Mouse (Mus musculus): ENCODE measurements around the gene Cdhr1. TPM values are rescaled to one million over a fixed set of nuclear protein-coding genes. Genes with fewer than 3 reads are reported as not detected.

Cdhr1 gene
- polyA plus RNA-seq, 1 experiment from 2014 or later = not detected

DNA sequence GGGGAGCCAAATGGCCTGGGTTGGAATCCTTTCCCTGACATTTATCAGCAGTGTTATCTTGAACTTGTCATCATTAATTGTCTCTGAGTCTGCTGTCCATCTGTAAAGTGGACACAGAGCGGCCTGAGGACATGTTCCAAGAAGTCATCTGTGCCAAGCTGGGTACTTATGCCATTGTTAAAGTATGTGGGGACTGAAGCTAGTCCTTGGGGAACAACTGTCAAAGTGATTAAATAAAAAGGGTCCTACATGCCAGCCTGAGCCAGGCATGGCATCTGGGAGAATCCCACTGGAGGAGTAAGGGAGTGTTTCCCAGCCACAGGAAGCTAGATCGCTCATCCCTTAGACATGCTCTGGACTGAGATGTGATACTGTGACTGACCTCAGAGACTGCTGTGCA lies 12.3 kb upstream of the Cdhr1 start:
- no peaks in the 10 kb centered on the region for H3K9me3 ChIP-seq (replicated peaks)
- H3K4me2 ChIP-seq = no peak overlapping the region
- H3K27me3 ChIP-seq (replicated peaks) = no peaks in the 10 kb centered on the region
- no peak overlapping the region for H3K27ac ChIP-seq
- H3K36me3 ChIP-seq = no peaks in the 10 kb centered on the region
- WGBS (ENCODE audit: insufficient replicate concordance) = 69% methylated on average over 2 of the region's 2 CpGs
- H3K4me3 ChIP-seq = no peak overlapping the region
- H3K4me1 ChIP-seq = no peaks in the 10 kb centered on the region
- no peak for ATAC-seq
- H3K9ac ChIP-seq = no peak overlapping the region

DNA sequence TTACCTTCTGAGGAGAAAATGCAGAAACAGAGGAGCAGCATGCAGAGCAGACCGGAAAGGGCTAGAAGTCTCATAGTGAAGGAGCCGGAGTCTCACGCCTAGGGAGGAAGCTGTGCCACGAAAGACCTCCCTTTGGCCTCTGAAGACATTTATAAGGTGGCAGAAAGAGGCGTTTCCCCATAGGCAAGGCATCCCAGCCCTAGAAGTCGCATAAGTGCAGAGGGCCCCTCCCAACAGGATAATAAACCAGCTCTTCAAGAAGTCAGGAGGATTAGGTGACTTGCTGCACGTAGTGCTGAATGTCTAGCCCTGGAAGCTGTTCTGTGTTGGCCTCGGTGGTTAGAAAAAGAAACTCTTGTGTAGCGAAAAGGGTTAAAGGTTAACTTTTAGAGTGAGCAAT lies 11.8 kb upstream of the Cdhr1 start:
- no peaks in the 10 kb centered on the region for H3K4me1 ChIP-seq
- H3K4me3 ChIP-seq = no peak overlapping the region
- 47% methylated on average over 9 of the region's 9 CpGs for WGBS (ENCODE audit: insufficient replicate concordance)
- H3K4me2 ChIP-seq = no peak overlapping the region
- no peak overlapping the region for H3K27ac ChIP-seq
- H3K9ac ChIP-seq = no peak overlapping the region
- ATAC-seq = no peak
- no peaks in the 10 kb centered on the region for H3K9me3 ChIP-seq (replicated peaks)
- no peaks in the 10 kb centered on the region for H3K27me3 ChIP-seq (replicated peaks)
- no peaks in the 10 kb centered on the region for H3K36me3 ChIP-seq

DNA sequence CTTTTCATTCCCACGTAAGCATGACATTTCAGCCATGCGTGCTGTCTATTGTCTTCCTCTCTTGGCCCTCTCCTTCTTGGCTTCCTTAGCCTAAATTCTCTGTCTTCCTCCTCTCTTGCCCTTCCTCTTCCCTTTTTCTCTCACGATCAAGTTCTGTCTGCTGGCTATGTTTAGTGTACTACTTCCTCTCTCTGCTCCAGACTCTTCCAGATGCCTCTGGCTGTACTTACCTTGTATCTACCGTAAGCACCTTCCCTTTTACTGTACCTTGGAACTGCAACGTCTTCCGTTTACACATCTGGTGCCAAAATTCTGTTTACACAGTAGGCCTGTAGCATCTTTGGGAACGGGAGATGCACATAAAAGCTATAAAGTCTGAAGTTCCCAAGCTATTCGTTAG lies 11.3 kb upstream of the Cdhr1 start:
- Histone ChIP-seq H3K36me3 (no peaks in the 10 kb centered on the region), H3K4me1 (no peaks in the 10 kb centered on the region), H3K4me3 (no peak overlapping the region), H3K9ac (no peak overlapping the region), H3K27ac (no peak overlapping the region), H3K27me3 (replicated peaks) (no peaks in the 10 kb centered on the region), H3K4me2 (no peak overlapping the region), H3K9me3 (replicated peaks) (no peaks in the 10 kb centered on the region)
- 45% methylated on average over 8 of the region's 8 CpGs for WGBS (ENCODE audit: insufficient replicate concordance)
- no peak for ATAC-seq

DNA sequence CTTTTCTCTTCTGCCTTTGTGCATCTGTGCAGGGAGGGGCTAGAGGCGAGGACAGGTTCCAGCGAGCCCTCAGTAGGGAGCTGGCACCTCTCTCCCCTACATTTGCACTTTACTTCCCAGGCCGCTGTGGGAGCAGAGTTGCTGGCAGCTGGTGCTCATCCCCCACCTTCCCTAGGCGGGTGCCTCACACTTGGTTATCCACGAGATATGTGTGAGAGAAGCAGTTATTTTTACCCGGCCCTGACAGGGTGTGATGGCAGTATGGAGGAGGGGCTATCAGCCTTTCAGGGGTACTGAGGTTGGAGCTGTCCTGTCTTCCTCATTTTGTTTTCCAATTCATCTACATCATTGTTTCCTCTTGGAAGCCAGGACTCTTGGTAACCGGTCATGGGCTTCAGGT lies 7.7 kb upstream of the Cdhr1 start:
- H3K4me2 ChIP-seq = no peak overlapping the region
- no peaks in the 10 kb centered on the region for H3K36me3 ChIP-seq
- WGBS (ENCODE audit: insufficient replicate concordance) = 15% methylated on average over 7 of the region's 7 CpGs
- H3K9me3 ChIP-seq (replicated peaks) = no peaks in the 10 kb centered on the region
- no peak overlapping the region for H3K9ac ChIP-seq
- no peak; the same call in 1 of the 2 replicates for ATAC-seq
- H3K27ac ChIP-seq = no peak overlapping the region
- H3K4me1 ChIP-seq = no peaks in the 10 kb centered on the region
- H3K27me3 ChIP-seq (replicated peaks) = peaks cover 5% of the 10 kb centered on the region; the same call in 1 of the 2 replicates
- no peak overlapping the region for H3K4me3 ChIP-seq

DNA sequence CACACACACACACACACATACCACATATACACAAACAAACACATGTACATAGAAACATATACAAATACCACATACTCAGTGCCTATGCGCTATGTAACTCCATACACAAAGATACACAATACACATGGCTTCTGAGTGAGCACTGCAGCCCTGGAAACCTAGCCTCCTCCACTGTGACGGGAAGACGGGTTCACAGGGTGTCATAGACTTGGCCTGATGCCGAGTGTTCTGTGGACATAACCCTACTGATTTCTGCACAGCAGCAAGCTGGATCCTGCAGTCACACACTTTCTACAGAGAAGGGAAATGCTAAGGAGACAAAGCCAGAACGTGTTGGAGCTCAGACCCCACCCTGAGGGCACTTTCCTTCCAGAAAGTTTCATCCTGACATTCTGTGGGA lies 6.6 kb upstream of the Cdhr1 start:
- Histone ChIP-seq H3K4me1 (no peaks in the 10 kb centered on the region), H3K27me3 (replicated peaks) (peaks cover 9% of the 10 kb centered on the region; the same call in 1 of the 2 replicates), H3K9me3 (replicated peaks) (no peaks in the 10 kb centered on the region), H3K27ac (no peak overlapping the region), H3K36me3 (no peaks in the 10 kb centered on the region), H3K4me2 (no peak overlapping the region), H3K9ac (no peak overlapping the region), H3K4me3 (no peak overlapping the region)
- 51% methylated on average over 5 of the region's 5 CpGs for WGBS (ENCODE audit: insufficient replicate concordance)
- no peak for ATAC-seq

DNA sequence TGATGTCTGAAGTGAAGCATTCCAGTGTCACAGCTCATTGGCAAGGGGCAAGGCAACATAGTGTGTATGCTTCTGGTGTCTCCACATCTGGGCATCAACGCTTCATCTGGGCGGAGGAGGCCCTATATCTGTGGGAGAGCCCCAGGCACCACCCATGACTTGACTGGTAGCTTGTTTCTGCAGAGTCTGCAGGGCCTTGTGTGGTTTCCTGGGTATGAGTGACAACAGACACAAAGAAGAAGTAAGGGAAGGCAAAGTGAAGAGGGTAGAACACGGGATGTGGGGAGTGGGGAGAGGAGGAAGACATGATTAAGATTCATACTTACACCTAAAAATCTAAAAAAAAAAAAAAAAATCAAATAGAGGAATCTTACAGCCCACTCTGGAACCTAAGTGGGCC lies 4.3 kb upstream of the Cdhr1 start:
- ATAC-seq = no peak
- Histone ChIP-seq H3K27me3 (replicated peaks) (peaks cover 32% of the 10 kb centered on the region), H3K9ac (no peak overlapping the region), H3K4me1 (no peaks in the 10 kb centered on the region), H3K36me3 (no peaks in the 10 kb centered on the region), H3K9me3 (replicated peaks) (no peaks in the 10 kb centered on the region), H3K27ac (no peak overlapping the region), H3K4me2 (no peak overlapping the region), H3K4me3 (no peak overlapping the region)
- 35% methylated on average over 3 of the region's 3 CpGs for WGBS (ENCODE audit: insufficient replicate concordance)

DNA sequence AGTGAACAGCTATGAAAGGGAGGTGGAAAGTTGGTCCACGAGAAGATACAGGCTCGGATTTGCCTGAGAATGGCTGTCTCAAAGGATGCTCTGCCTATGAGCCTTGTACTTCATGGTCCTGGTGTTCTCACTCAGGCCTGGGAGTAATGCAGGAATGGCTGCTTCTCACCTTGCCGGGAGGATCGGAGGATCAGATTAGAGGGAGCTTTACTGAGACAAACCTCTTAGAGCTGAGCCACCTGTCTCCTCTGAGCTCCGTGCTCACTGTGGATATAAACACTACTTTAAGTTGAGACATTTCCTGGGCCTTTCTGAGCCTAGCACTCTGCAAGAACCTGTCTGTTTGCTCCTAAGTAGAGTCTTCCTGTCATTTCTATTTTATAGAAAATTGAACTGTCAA lies 3.4 kb upstream of the Cdhr1 start:
- no peak overlapping the region for H3K9ac ChIP-seq
- H3K4me3 ChIP-seq = no peak overlapping the region
- no peaks in the 10 kb centered on the region for H3K4me1 ChIP-seq
- no peaks in the 10 kb centered on the region for H3K36me3 ChIP-seq
- no peak overlapping the region for H3K4me2 ChIP-seq
- no peak for ATAC-seq
- WGBS (ENCODE audit: insufficient replicate concordance) = 52% methylated on average over 5 of the region's 5 CpGs
- H3K27ac ChIP-seq = no peak overlapping the region
- peaks cover 42% of the 10 kb centered on the region for H3K27me3 ChIP-seq (replicated peaks)
- H3K9me3 ChIP-seq (replicated peaks) = no peaks in the 10 kb centered on the region

DNA sequence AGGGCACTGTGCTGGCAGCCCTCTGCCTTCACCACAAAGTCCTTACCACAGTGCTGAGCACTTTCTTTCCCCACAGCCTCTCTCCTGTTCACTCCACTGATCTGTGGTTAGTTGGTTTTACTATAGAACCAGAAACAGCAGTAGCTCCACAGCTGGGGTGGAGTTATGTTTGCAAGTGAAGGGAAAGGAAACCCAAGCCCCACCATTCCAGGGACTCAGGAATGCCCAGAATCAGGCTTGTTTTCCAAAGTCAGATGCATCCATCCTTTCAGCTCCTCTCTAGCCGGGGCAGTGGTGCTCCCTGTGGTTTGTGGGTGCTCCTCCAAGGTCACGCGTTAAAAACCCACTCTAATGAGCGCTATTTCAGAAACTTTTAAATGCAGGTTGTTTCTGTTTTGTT lies 2.6 kb downstream of the Cdhr1 start:
- Histone ChIP-seq H3K4me3 (no peak overlapping the region), H3K36me3 (no peaks in the 10 kb centered on the region), H3K4me2 (no peak overlapping the region), H3K27me3 (replicated peaks) (peaks cover 46% of the 10 kb centered on the region), H3K4me1 (no peaks in the 10 kb centered on the region), H3K9ac (no peak overlapping the region), H3K27ac (no peak overlapping the region), H3K9me3 (replicated peaks) (no peaks in the 10 kb centered on the region)
- no peak for ATAC-seq
- WGBS (ENCODE audit: insufficient replicate concordance) = 67% methylated on average over 4 of the region's 4 CpGs

DNA sequence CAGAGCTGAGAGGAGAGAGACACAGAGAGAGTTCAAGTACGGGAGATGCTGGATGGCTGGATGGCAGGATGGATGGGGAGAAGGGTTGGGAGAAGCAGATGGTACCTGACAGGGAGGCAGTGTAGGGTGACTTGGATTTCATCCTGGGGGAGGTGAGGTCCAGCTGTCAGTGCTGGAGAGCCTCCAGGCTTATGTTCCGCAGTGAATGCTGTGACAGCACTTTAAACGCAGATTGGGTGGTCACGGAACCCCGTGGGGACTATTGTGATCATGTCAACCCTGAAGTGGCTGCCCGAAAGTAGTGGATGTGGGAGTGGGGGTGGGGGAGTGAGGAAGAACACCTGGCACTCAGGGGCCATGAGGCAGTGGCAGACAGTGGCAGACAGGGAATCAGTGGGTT lies 3.7 kb downstream of the Cdhr1 start:
- no peak overlapping the region for H3K4me2 ChIP-seq
- no peaks in the 10 kb centered on the region for H3K9me3 ChIP-seq (replicated peaks)
- no peaks in the 10 kb centered on the region for H3K4me1 ChIP-seq
- H3K27me3 ChIP-seq (replicated peaks) = peaks cover 41% of the 10 kb centered on the region
- H3K27ac ChIP-seq = no peak overlapping the region
- H3K36me3 ChIP-seq = no peaks in the 10 kb centered on the region
- ATAC-seq = no peak
- H3K9ac ChIP-seq = no peak overlapping the region
- WGBS (ENCODE audit: insufficient replicate concordance) = 70% methylated on average over 6 of the region's 6 CpGs
- no peak overlapping the region for H3K4me3 ChIP-seq

DNA sequence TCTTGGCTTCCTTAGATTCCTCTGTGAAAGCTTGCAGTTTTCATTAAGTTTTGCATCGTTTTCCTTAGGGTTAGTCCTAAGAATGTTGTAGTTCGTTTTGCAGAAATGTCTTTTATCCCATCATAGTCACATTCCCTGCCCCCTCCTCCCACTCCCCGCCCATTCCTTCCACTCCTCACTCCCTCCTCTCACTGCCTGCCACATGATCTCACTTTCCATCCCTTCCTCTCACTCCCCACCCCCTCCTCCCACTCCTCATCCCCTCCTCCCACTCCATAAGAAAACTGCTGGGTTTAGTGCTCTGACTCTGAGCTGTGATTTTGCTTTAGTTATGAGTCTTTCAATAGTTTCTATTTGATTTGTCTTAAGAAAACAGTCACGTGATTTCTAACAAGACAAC lies 14.4 kb downstream of the Cdhr1 start:
- Histone ChIP-seq H3K27ac (no peak overlapping the region), H3K4me2 (no peak overlapping the region), H3K27me3 (replicated peaks) (no peaks in the 10 kb centered on the region), H3K9ac (no peak overlapping the region), H3K4me3 (no peak overlapping the region), H3K36me3 (no peaks in the 10 kb centered on the region), H3K9me3 (replicated peaks) (no peaks in the 10 kb centered on the region), H3K4me1 (no peaks in the 10 kb centered on the region)
- no peak for ATAC-seq
- WGBS (ENCODE audit: insufficient replicate concordance) = 24% methylated on average over 4 of the region's 4 CpGs

DNA sequence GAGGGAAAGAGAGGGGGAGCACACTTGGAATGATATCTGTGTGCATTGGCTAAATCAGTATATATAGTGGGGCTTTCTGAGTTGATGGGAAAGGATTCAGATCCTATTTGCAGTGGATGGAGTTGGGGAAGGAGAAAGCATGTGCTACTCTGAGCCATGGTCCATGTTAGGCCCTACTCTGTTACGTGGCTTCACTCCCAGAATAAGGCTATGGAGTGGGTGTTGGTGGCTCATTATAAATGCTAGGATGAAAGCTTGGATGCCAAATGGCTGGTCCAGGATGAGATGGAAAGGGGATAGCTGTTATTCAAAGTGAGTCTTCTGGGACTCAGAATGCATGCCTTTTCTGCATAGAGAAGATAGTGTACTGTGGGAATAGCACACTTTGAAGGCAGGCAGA lies 17.4 kb downstream of the Cdhr1 start:
- Histone ChIP-seq H3K4me1 (no peaks in the 10 kb centered on the region), H3K9me3 (replicated peaks) (no peaks in the 10 kb centered on the region), H3K36me3 (no peaks in the 10 kb centered on the region), H3K27me3 (replicated peaks) (no peaks in the 10 kb centered on the region), H3K27ac (no peak overlapping the region), H3K9ac (no peak overlapping the region), H3K4me2 (no peak overlapping the region), H3K4me3 (no peak overlapping the region)
- no peak for ATAC-seq
- WGBS (ENCODE audit: insufficient replicate concordance) = 58% methylated on average over 1 of the region's 1 CpGs

DNA sequence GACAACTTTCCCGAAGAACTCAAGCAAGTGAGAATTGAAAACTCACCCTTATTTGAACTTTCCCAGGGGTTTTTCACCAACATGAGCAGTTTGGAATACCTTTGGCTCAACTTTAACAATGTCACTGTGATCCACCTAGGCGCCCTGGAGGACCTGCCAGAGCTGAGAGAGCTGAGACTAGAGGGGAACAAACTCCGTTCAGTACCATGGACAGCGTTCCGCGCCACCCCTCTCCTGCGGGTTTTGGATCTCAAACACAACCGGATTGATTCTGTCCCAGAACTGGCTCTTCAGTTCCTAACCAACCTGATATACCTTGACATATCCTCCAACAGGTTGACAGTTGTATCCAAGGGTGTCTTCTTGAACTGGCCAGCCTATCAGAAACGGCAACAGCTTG lies 29.6 kb downstream of the Cdhr1 start:
- no peak overlapping the region for H3K9ac ChIP-seq
- H3K9me3 ChIP-seq (replicated peaks) = no peaks in the 10 kb centered on the region
- WGBS (ENCODE audit: insufficient replicate concordance) = 16% methylated on average over 9 of the region's 9 CpGs
- H3K36me3 ChIP-seq = no peaks in the 10 kb centered on the region
- H3K4me2 ChIP-seq = no peak overlapping the region
- H3K27me3 ChIP-seq (replicated peaks) = no peaks in the 10 kb centered on the region
- H3K4me1 ChIP-seq = no peaks in the 10 kb centered on the region
- H3K27ac ChIP-seq = no peak overlapping the region
- H3K4me3 ChIP-seq = no peak overlapping the region
- ATAC-seq = no peak

DNA sequence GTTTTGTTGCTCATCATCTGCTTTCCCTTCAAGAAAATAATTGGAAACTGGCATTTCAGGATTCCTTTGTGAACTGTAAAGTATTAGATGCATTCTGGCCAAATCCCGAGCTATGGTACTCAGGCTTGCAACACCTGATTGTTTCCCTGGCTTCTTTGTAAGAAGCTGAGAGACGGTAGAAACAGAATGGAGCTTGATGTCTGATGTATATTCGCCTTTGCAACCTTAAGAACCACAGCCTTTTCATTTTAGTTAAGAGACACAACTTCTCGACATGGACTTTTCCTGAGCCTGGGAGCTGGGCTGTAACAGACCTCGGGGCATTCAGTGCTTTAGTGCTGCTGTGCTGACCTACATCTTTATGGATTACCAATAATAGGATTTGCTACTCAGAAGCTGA lies 30.5 kb downstream of the Cdhr1 start, which contains the start of gene Lrit2:
Gene Lrit2 (plus strand): TSS at position 301 of the 400 bp plus-strand sequence.
- 55% methylated on average over 5 of the region's 5 CpGs for WGBS (ENCODE audit: insufficient replicate concordance)
- Histone ChIP-seq H3K9me3 (replicated peaks) (no peaks in the 10 kb centered on the region), H3K9ac (no peak within 1 kb of the TSS), H3K4me2 (no peak within 1 kb of the TSS), H3K4me1 (no peaks in the 10 kb centered on the region), H3K4me3 (no peak within 1 kb of the TSS), H3K36me3 (no peaks in the 10 kb centered on the region), H3K27me3 (replicated peaks) (no peaks in the 10 kb centered on the region), H3K27ac (no peak within 1 kb of the TSS)
- ATAC-seq = no peak
